Mouse (Mus musculus) kidney, embryonic 14.5 days (tissue): ENCODE measurements around the gene Lmf1. TPM values are rescaled to one million over a fixed set of nuclear protein-coding genes. Genes with fewer than 3 reads are reported as not detected.

Experiments
- ATAC-seq: fragments of 200-750 bp; cut with Nextera tagmentation; 2 replicates; pipeline ENCODE4 v1.8.0; 2017; ENCODE audit warnings: moderate number of reproducible peaks, mild to moderate bottlenecking, moderate TSS enrichment, moderate library complexity; ENCODE audit not compliant: low FRiP score, low TSS enrichment
- H3K27ac ChIP-seq: fragments of 300-500 bp; sonication (generic); 2 replicates; pipeline ENCODE4 v1.5.1; 2014; ENCODE audit warnings: low read depth, mild to moderate bottlenecking, low read length, moderate library complexity, mixed read lengths
- H3K27me3 ChIP-seq: fragments of 300-500 bp; sonication (generic); 2 replicates; pipeline ENCODE4 v1.6.1; 2014; ENCODE audit warnings: mild to moderate bottlenecking, low read length; ENCODE audit not compliant: control insufficient read depth, insufficient read depth
- H3K36me3 ChIP-seq: fragments of 300-500 bp; sonication (generic); 2 replicates; pipeline ENCODE4 v1.6.1; 2014; ENCODE audit warnings: low read length, mixed read lengths; ENCODE audit not compliant: control insufficient read depth, insufficient read depth
- H3K4me1 ChIP-seq: fragments of 300-500 bp; sonication (generic); 2 replicates; pipeline ENCODE4 v1.6.1; 2014; ENCODE audit warnings: low read length, mixed read lengths; ENCODE audit not compliant: control insufficient read depth, insufficient read depth
- H3K4me2 ChIP-seq: fragments of 300-500 bp; sonication (generic); replicated peaks from 2 replicates; pipeline ENCODE4 v1.6.1; 2014; ENCODE audit warnings: low read depth, mild to moderate bottlenecking, low read length
- H3K4me3 ChIP-seq: fragments of 300-500 bp; sonication (generic); 2 replicates; pipeline ENCODE4 v1.5.1; 2014; ENCODE audit warnings: mild to moderate bottlenecking, low read length
- H3K9ac ChIP-seq: fragments of 300-500 bp; sonication (generic); 2 replicates; pipeline ENCODE4 v1.6.1; 2014; ENCODE audit warnings: low read depth, mild to moderate bottlenecking, low read length, moderate library complexity
- H3K9me3 ChIP-seq: fragments of 300-500 bp; sonication (generic); 2 replicates; pipeline ENCODE4 v1.6.1; 2016; ENCODE audit warnings: low read length; ENCODE audit not compliant: control insufficient read depth
- WGBS: fragments of 180-500 bp; shearing (Covaris S2); extraction: QIAGEN DNeasy Blood & Tissue Kit; methylation state at CpG from one replicate; pipeline ENCODE4 v1.1.7; 2014; 5-methylcytosine and 5-hydroxymethylcytosine counted together
- polyA plus RNA-seq: library from polyadenylated mRNA; unstranded; fragments of >200 nt; fragmentation: Nextera tagmentation; extraction: Ambion mirVana; gene quantifications from 2 replicates; pipeline ENCODE4 v1.2.1, GENCODE M21; 2014

The Lmf1 gene
- polyA plus RNA-seq, 1 experiment from 2014 or later: 29.8 TPM

- H3K4me1 ChIP-seq: peaks cover 11% of the 10 kb centered on the region; the same call in 1 of the 2 replicates
- H3K9ac ChIP-seq: no peak overlapping the region
- no peak overlapping the region for H3K4me2 ChIP-seq
- no peaks in the 10 kb centered on the region for H3K9me3 ChIP-seq
- H3K4me3 ChIP-seq: no peak overlapping the region
- H3K27me3 ChIP-seq: no peaks in the 10 kb centered on the region; the same call in 1 of the 2 replicates
- WGBS: 44% methylated on average over 3 of the region's 3 CpGs
- H3K27ac ChIP-seq: no peak overlapping the region
- no peak for ATAC-seq
- no peaks in the 10 kb centered on the region for H3K36me3 ChIP-seq
These were observed 23.7 kb upstream of the Lmf1 start for GRCm38 (mm10) chr17:25555159-25555558.

GRCm38 (mm10) chr17:25555666-25556629 lies 22.9 kb upstream of the Lmf1 start:
- Histone ChIP-seq H3K4me1 (peaks cover 11% of the 10 kb centered on the region; the same call in 1 of the 2 replicates), H3K36me3 (no peaks in the 10 kb centered on the region), H3K4me3 (peak overlapping the region; percentile 17), H3K9ac (0 out of 2 replicates have a peak overlapping the region, but pooled peaks have one; percentile 9), H3K9me3 (no peaks in the 10 kb centered on the region), H3K4me2 (peak overlapping the region; percentile 57), H3K27ac (no peak overlapping the region), H3K27me3 (no peaks in the 10 kb centered on the region; the same call in 1 of the 2 replicates)
- WGBS: 3% methylated on average over 29 of the region's 29 CpGs
- no peak for ATAC-seq

GRCm38 (mm10) chr17:25556630-25557354 lies 22.1 kb upstream of the Lmf1 start:
- WGBS: 8% methylated on average over 21 of the region's 21 CpGs
- H3K36me3 ChIP-seq: no peaks in the 10 kb centered on the region
- H3K9me3 ChIP-seq: no peaks in the 10 kb centered on the region
- H3K27me3 ChIP-seq: no peaks in the 10 kb centered on the region; the same call in 1 of the 2 replicates
- peaks cover 11% of the 10 kb centered on the region; the same call in 1 of the 2 replicates for H3K4me1 ChIP-seq
- peak; percentile 50 for ATAC-seq
- H3K27ac ChIP-seq: no peak overlapping the region
- H3K4me2 ChIP-seq: peak overlapping the region; percentile 57
- 0 out of 2 replicates have a peak overlapping the region, but pooled peaks have one; percentile 9 for H3K9ac ChIP-seq
- peak overlapping the region; percentile 17 for H3K4me3 ChIP-seq

- ATAC-seq: no peak
- H3K4me3 ChIP-seq: no peak overlapping the region
- no peaks in the 10 kb centered on the region for H3K9me3 ChIP-seq
- H3K9ac ChIP-seq: no peak overlapping the region
- peaks cover 11% of the 10 kb centered on the region; the same call in 1 of the 2 replicates for H3K4me1 ChIP-seq
- H3K36me3 ChIP-seq: no peaks in the 10 kb centered on the region
- no peak overlapping the region for H3K27ac ChIP-seq
- no peaks in the 10 kb centered on the region; the same call in 1 of the 2 replicates for H3K27me3 ChIP-seq
- WGBS: 47% methylated on average over 4 of the region's 4 CpGs
- no peak overlapping the region for H3K4me2 ChIP-seq
These were observed 19.3 kb upstream of the Lmf1 start for GRCm38 (mm10) chr17:25559634-25560033.

GRCm38 (mm10) chr17:25560554-25561222 lies 18.2 kb upstream of the Lmf1 start:
- H3K9me3 ChIP-seq: no peaks in the 10 kb centered on the region
- no peak overlapping the region for H3K27ac ChIP-seq
- H3K27me3 ChIP-seq: no peaks in the 10 kb centered on the region; the same call in 1 of the 2 replicates
- 42% methylated on average over 5 of the region's 5 CpGs for WGBS
- no peaks in the 10 kb centered on the region for H3K36me3 ChIP-seq
- ATAC-seq: no peak
- H3K4me2 ChIP-seq: no peak overlapping the region
- H3K4me3 ChIP-seq: no peak overlapping the region
- H3K4me1 ChIP-seq: peaks cover 11% of the 10 kb centered on the region; the same call in 1 of the 2 replicates
- no peak overlapping the region for H3K9ac ChIP-seq

GRCm38 (mm10) chr17:25561223-25562028 lies 17.5 kb upstream of the Lmf1 start:
- no peak for ATAC-seq
- Histone ChIP-seq H3K27ac (no peak overlapping the region), H3K4me1 (peaks cover 5% of the 10 kb centered on the region; the same call in 1 of the 2 replicates), H3K36me3 (no peaks in the 10 kb centered on the region), H3K27me3 (no peaks in the 10 kb centered on the region; the same call in 1 of the 2 replicates), H3K9me3 (no peaks in the 10 kb centered on the region), H3K9ac (no peak overlapping the region), H3K4me3 (no peak overlapping the region), H3K4me2 (no peak overlapping the region)
- 72% methylated on average over 16 of the region's 16 CpGs for WGBS

- H3K36me3 ChIP-seq: no peaks in the 10 kb centered on the region
- no peak overlapping the region for H3K27ac ChIP-seq
- ATAC-seq: no peak
- no peak overlapping the region for H3K9ac ChIP-seq
- no peaks in the 10 kb centered on the region for H3K4me1 ChIP-seq
- peaks cover 6% of the 10 kb centered on the region; the same call in 1 of the 2 replicates for H3K27me3 ChIP-seq
- H3K9me3 ChIP-seq: no peaks in the 10 kb centered on the region
- no peak overlapping the region for H3K4me2 ChIP-seq
- 79% methylated on average over 5 of the region's 5 CpGs for WGBS
- no peak overlapping the region for H3K4me3 ChIP-seq
These were observed 14.4 kb upstream of the Lmf1 start for GRCm38 (mm10) chr17:25564481-25564880.

- no peak for ATAC-seq
- no peak overlapping the region for H3K4me3 ChIP-seq
- no peaks in the 10 kb centered on the region for H3K9me3 ChIP-seq
- H3K27me3 ChIP-seq: peaks cover 14% of the 10 kb centered on the region
- no peak overlapping the region for H3K4me2 ChIP-seq
- H3K9ac ChIP-seq: no peak overlapping the region
- H3K27ac ChIP-seq: no peak overlapping the region
- H3K4me1 ChIP-seq: peaks cover 4% of the 10 kb centered on the region; the same call in 1 of the 2 replicates
- 28% methylated on average over 6 of the region's 6 CpGs for WGBS
- H3K36me3 ChIP-seq: no peaks in the 10 kb centered on the region
These were observed 13.6 kb upstream of the Lmf1 start for GRCm38 (mm10) chr17:25565244-25565643.
